ENCODE assay signal across 16 mouse cellular contexts in the genomic region with DNA sequence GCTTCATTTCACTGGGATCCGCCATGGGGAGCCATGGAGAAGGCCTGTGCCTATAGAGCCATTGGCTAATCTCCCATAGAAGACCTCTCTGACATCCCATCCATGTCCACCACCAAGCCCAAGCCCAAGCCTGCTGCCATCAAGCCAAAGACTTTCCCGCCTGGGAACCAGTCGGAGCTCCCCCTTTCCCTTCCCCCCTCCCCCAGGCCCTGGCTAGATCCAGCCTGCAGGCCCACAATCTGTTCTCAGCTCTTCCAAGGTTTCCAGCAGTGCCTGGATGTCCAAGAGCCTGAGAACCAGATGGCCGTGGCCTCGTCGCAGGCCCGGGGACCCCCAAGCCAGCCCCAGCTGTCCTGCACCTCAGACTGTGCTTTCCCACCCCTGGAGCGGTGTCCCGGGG.
"Had no signal": no experiment of that assay in that cellular context is flagged by ENCODE, and none has a peak within 500 bp of the region (broad histone marks: within the 10 kb centered on the region; RNA-seq: fewer than 3 reads in every experiment).

No protein-coding gene starts in this region.

- H3K36me3 ChIP-seq: neural tube, embryonic 13.5 days; neural tube, embryonic 15.5 days; stomach, embryonic 15.5 days had no signal

- H3K27me3 ChIP-seq: neural tube, embryonic 13.5 days; neural tube, embryonic 15.5 days; stomach, embryonic 15.5 days had no signal

- H3K9me3 ChIP-seq: neural tube, embryonic 13.5 days; neural tube, embryonic 15.5 days; stomach, embryonic 15.5 days had no signal

- H3K4me1 ChIP-seq: neural tube, embryonic 13.5 days; neural tube, embryonic 15.5 days; stomach, embryonic 15.5 days had no signal

- DNase-seq: retina, postnatal 1 day; right cerebral cortex, adult 18-20 months; right cerebral cortex, postnatal 14 days; right cerebral cortex, postnatal 25 days; right cerebral cortex, postnatal 4 days; spleen, adult 18-20 months; thymus, adult 18-20 months; thymus, adult 2 months; thymus, postnatal 14 days; thymus, postnatal 25 days; thymus, postnatal 36 days; thymus, postnatal 4 days had no signal

- H3K4me3 ChIP-seq: neural tube, embryonic 13.5 days; neural tube, embryonic 15.5 days; stomach, embryonic 15.5 days had no signal

- H3K27ac ChIP-seq: neural tube, embryonic 13.5 days; neural tube, embryonic 15.5 days; stomach, embryonic 15.5 days; stomach, postnatal 0 days had no signal
